Mouse (Mus musculus): Measurements from ENCODE around the gene Gm28269. TPM values are rescaled to one million over a fixed set of nuclear protein-coding genes. Genes with fewer than 3 reads are reported as not detected.

Gene Gm28269
- polyA plus RNA-seq (2014; fragmentation: Nextera tagmentation; extraction: Ambion mirVana): not detected in 2 replicates

- Histone ChIP-seq H3K36me3 (ENCODE audit: control insufficient read depth, insufficient read depth, low read length) (no peaks in the 10 kb centered on the region), H3K27ac (ENCODE audit: low read depth, low read length) (no peak within 1 kb of the TSS), H3K9me3 (replicated peaks; ENCODE audit: control insufficient read depth, low read length) (no peaks in the 10 kb centered on the region), H3K4me1 (ENCODE audit: control insufficient read depth, insufficient read depth, low read length) (no peaks in the 10 kb centered on the region), H3K4me2 (no peak within 1 kb of the TSS), H3K9ac (ENCODE audit: low read depth, low read length) (no peak within 1 kb of the TSS), H3K27me3 (ENCODE audit: control insufficient read depth, insufficient read depth, low read length) (no peaks in the 10 kb centered on the region), H3K4me3 (ENCODE audit: low read depth, low read length) (no peak within 1 kb of the TSS)
- ATAC-seq (replicated peaks; ENCODE audit: insufficient number of reproducible peaks, low FRiP score, low TSS enrichment): no peak
These were observed at the start of gene Gm28269 for GRCm38 (mm10) chrX:21744997-21745396. TSS of gene Gm28269 (minus strand) at chrX:21745097.

DNA sequence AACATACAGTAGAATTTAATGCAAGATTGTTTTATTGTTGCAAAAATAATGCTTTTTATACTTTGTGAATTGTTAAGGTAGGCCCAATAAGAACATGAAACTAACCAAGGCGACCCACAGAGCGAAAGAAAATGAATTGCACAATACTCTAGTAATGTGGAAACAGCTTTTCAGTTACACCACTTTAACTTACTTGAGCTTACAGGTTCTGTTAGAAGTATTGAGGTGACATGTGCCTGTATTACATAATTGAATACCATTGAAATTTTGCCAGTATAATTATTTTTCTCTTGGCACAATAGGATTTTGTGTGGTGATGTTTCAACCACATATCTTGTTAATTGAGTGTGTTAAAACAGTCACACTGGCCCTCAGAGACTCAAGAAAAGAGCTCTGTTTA lies 28.0 kb downstream of the Gm28269 start:
- no peaks in the 10 kb centered on the region for H3K36me3 ChIP-seq (ENCODE audit: control insufficient read depth, insufficient read depth, low read length)
- H3K27ac ChIP-seq (ENCODE audit: low read depth, low read length): no peak overlapping the region
- H3K27me3 ChIP-seq (ENCODE audit: control insufficient read depth, insufficient read depth, low read length): no peaks in the 10 kb centered on the region
- H3K9me3 ChIP-seq (replicated peaks; ENCODE audit: control insufficient read depth, low read length): no peaks in the 10 kb centered on the region
- H3K4me2 ChIP-seq: no peak overlapping the region
- ATAC-seq (replicated peaks; ENCODE audit: insufficient number of reproducible peaks, low FRiP score, low TSS enrichment): no peak
- no peaks in the 10 kb centered on the region for H3K4me1 ChIP-seq (ENCODE audit: control insufficient read depth, insufficient read depth, low read length)
- no peak overlapping the region for H3K4me3 ChIP-seq (ENCODE audit: low read depth, low read length)
- no peak overlapping the region for H3K9ac ChIP-seq (ENCODE audit: low read depth, low read length)
- WGBS (ENCODE audit: insufficient replicate concordance): 93% methylated on average over 2 of the region's 2 CpGs

- Histone ChIP-seq H3K4me3 (ENCODE audit: low read depth, low read length) (no peak overlapping the region), H3K36me3 (ENCODE audit: control insufficient read depth, insufficient read depth, low read length) (no peaks in the 10 kb centered on the region), H3K27ac (ENCODE audit: low read depth, low read length) (no peak overlapping the region), H3K27me3 (ENCODE audit: control insufficient read depth, insufficient read depth, low read length) (no peaks in the 10 kb centered on the region), H3K9ac (ENCODE audit: low read depth, low read length) (no peak overlapping the region), H3K4me2 (no peak overlapping the region), H3K4me1 (ENCODE audit: control insufficient read depth, insufficient read depth, low read length) (no peaks in the 10 kb centered on the region), H3K9me3 (replicated peaks; ENCODE audit: control insufficient read depth, low read length) (no peaks in the 10 kb centered on the region)
- ATAC-seq (replicated peaks; ENCODE audit: insufficient number of reproducible peaks, low FRiP score, low TSS enrichment): no peak
- 44% methylated on average over 5 of the region's 5 CpGs for WGBS (ENCODE audit: insufficient replicate concordance)
These were observed 29.6 kb downstream of the Gm28269 start for GRCm38 (mm10) chrX:21715293-21715692.

GRCm38 (mm10) chrX:21714829-21715228 lies 30.1 kb downstream of the Gm28269 start, which contains the start of gene Slc6a14:
TSS of gene Slc6a14 (plus strand) at chrX:21714896.
- ATAC-seq (replicated peaks; ENCODE audit: insufficient number of reproducible peaks, low FRiP score, low TSS enrichment): no peak
- H3K27ac ChIP-seq (ENCODE audit: low read depth, low read length): no peak within 1 kb of the TSS
- no peak within 1 kb of the TSS for H3K4me2 ChIP-seq
- no peaks in the 10 kb centered on the region for H3K36me3 ChIP-seq (ENCODE audit: control insufficient read depth, insufficient read depth, low read length)
- 62% methylated on average over 7 of the region's 7 CpGs for WGBS (ENCODE audit: insufficient replicate concordance)
- no peak within 1 kb of the TSS for H3K4me3 ChIP-seq (ENCODE audit: low read depth, low read length)
- H3K9me3 ChIP-seq (replicated peaks; ENCODE audit: control insufficient read depth, low read length): no peaks in the 10 kb centered on the region
- no peak within 1 kb of the TSS for H3K9ac ChIP-seq (ENCODE audit: low read depth, low read length)
- H3K27me3 ChIP-seq (ENCODE audit: control insufficient read depth, insufficient read depth, low read length): no peaks in the 10 kb centered on the region
- H3K4me1 ChIP-seq (ENCODE audit: control insufficient read depth, insufficient read depth, low read length): no peaks in the 10 kb centered on the region

DNA sequence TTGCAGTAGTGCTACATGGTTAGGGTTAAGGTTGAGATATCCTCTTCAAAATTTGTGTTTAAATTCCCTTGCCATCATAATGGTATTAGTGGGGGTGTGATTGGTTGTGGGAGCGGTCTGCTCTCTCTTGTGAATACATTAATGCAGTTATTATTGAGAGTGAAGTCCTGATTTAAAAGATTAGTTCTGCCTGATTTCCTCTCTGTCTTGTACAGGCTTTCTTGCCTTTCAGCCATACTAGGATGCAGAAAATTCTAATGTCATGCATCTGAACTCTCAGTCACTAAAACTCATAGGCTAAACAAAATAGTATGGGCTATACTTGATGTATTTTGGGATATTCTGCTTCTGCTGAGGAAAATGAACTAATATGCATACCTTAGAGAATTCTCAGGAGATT lies 40.4 kb downstream of the Gm28269 start:
- Histone ChIP-seq H3K4me3 (ENCODE audit: low read depth, low read length) (no peak overlapping the region), H3K9me3 (replicated peaks; ENCODE audit: control insufficient read depth, low read length) (no peaks in the 10 kb centered on the region), H3K9ac (ENCODE audit: low read depth, low read length) (no peak overlapping the region), H3K27ac (ENCODE audit: low read depth, low read length) (no peak overlapping the region), H3K27me3 (ENCODE audit: control insufficient read depth, insufficient read depth, low read length) (no peaks in the 10 kb centered on the region), H3K4me2 (no peak overlapping the region), H3K36me3 (ENCODE audit: control insufficient read depth, insufficient read depth, low read length) (no peaks in the 10 kb centered on the region), H3K4me1 (ENCODE audit: control insufficient read depth, insufficient read depth, low read length) (no peaks in the 10 kb centered on the region)
- ATAC-seq (replicated peaks; ENCODE audit: insufficient number of reproducible peaks, low FRiP score, low TSS enrichment): no peak
- WGBS (ENCODE audit: insufficient replicate concordance): 90% methylated on average over 1 of the region's 1 CpGs

- no peak overlapping the region for H3K4me2 ChIP-seq
- H3K9ac ChIP-seq (ENCODE audit: low read depth, low read length): no peak overlapping the region
- H3K9me3 ChIP-seq (replicated peaks; ENCODE audit: control insufficient read depth, low read length): no peaks in the 10 kb centered on the region
- no peak overlapping the region for H3K4me3 ChIP-seq (ENCODE audit: low read depth, low read length)
- ATAC-seq (replicated peaks; ENCODE audit: insufficient number of reproducible peaks, low FRiP score, low TSS enrichment): no peak
- H3K27ac ChIP-seq (ENCODE audit: low read depth, low read length): no peak overlapping the region
- WGBS (ENCODE audit: insufficient replicate concordance): 60% methylated on average over 4 of the region's 4 CpGs
- H3K36me3 ChIP-seq (ENCODE audit: control insufficient read depth, insufficient read depth, low read length): no peaks in the 10 kb centered on the region
- H3K4me1 ChIP-seq (ENCODE audit: control insufficient read depth, insufficient read depth, low read length): no peaks in the 10 kb centered on the region
- H3K27me3 ChIP-seq (ENCODE audit: control insufficient read depth, insufficient read depth, low read length): no peaks in the 10 kb centered on the region
These were observed 43.3 kb downstream of the Gm28269 start for GRCm38 (mm10) chrX:21701646-21702045.

DNA sequence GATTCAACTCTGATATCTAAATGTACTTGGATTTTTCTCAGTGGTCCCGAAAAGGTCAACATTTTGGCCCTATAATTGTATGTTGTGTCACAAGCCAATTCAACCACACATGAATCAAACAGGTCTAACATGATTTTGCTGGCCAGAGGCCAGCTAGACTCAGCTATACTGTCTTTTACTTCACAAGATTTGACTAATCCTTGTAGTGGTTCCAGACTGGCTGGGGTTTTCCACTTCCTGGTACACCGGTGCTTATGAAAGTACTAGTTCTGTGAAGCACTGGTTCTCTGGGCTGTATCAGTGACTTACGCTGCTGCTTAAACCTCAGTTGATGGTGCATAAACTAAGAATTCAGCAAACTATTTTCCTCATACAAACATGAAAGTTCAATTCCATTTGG lies 49.2 kb downstream of the Gm28269 start:
- WGBS (ENCODE audit: insufficient replicate concordance): 82% methylated on average over 3 of the region's 3 CpGs
- no peak for ATAC-seq (replicated peaks; ENCODE audit: insufficient number of reproducible peaks, low FRiP score, low TSS enrichment)
- Histone ChIP-seq H3K9me3 (replicated peaks; ENCODE audit: control insufficient read depth, low read length) (no peaks in the 10 kb centered on the region), H3K4me2 (no peak overlapping the region), H3K36me3 (ENCODE audit: control insufficient read depth, insufficient read depth, low read length) (no peaks in the 10 kb centered on the region), H3K9ac (ENCODE audit: low read depth, low read length) (no peak overlapping the region), H3K4me3 (ENCODE audit: low read depth, low read length) (no peak overlapping the region), H3K4me1 (ENCODE audit: control insufficient read depth, insufficient read depth, low read length) (no peaks in the 10 kb centered on the region), H3K27me3 (ENCODE audit: control insufficient read depth, insufficient read depth, low read length) (no peaks in the 10 kb centered on the region), H3K27ac (ENCODE audit: low read depth, low read length) (no peak overlapping the region)

DNA sequence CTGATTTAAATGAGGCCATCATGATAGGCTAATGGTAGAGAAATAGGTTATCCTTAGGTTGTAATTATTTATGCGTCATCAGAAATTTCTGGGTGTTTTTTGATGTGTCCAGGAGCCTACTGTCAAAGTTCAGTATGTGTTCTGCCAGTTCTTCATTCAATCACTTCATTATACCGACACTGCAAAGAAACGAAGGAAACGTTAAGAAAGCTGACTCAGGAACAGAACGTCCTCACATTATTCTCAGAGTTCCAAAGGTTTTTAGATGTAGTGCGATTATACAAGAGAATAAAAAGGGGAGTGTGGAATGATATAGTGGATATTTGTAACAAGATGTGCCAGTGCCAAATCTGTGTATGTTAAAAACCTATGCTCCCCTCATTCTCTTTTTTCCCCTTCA lies 49.7 kb downstream of the Gm28269 start:
- Histone ChIP-seq H3K27me3 (ENCODE audit: control insufficient read depth, insufficient read depth, low read length) (no peaks in the 10 kb centered on the region), H3K9ac (ENCODE audit: low read depth, low read length) (no peak overlapping the region), H3K4me1 (ENCODE audit: control insufficient read depth, insufficient read depth, low read length) (no peaks in the 10 kb centered on the region), H3K27ac (ENCODE audit: low read depth, low read length) (no peak overlapping the region), H3K4me2 (no peak overlapping the region), H3K36me3 (ENCODE audit: control insufficient read depth, insufficient read depth, low read length) (no peaks in the 10 kb centered on the region), H3K4me3 (ENCODE audit: low read depth, low read length) (no peak overlapping the region), H3K9me3 (replicated peaks; ENCODE audit: control insufficient read depth, low read length) (no peaks in the 10 kb centered on the region)
- no peak for ATAC-seq (replicated peaks; ENCODE audit: insufficient number of reproducible peaks, low FRiP score, low TSS enrichment)
- WGBS (ENCODE audit: insufficient replicate concordance): 69% methylated on average over 6 of the region's 6 CpGs

Data from heart, embryonic 11.5 days (tissue).